ENCODE assay signal across 8 mouse cellular contexts in genomic region chr11:120948861-120949851, GRCm38 (mm10). TPM values are rescaled to one million over a fixed set of nuclear protein-coding genes. Genes with fewer than 3 reads are reported as not detected.
DNase-seq lines count a peak whose midpoint lies in the region; ATAC-seq and TF ChIP-seq lines count a peak whose summit lies in the region.

No protein-coding gene starts in this region.

- peak; percentile 59 for DNase-seq in ovary, postnatal 36 days (ENCODE audit: low spot score)
- no peak for DNase-seq in ovary, postnatal 14 days (ENCODE audit: low spot score)
- peak; percentile 87 for DNase-seq in embryonic facial prominence, embryonic 10.5 days (ENCODE audit: low spot score)
- DNase-seq in limb, embryonic 14.5 days (ENCODE audit: low spot score): peak; percentile 57
- DNase-seq in thymus, postnatal 25 days: peak; percentile 40
- no peak for DNase-seq in cerebellum, postnatal 14 days

- peak overlapping the region; percentile 91 for H3K27ac ChIP-seq in embryonic facial prominence, embryonic 10.5 days (replicated peaks)
- H3K27ac ChIP-seq in heart, embryonic 16.5 days (ENCODE audit: low read length): peak overlapping the region; percentile 86
- peak overlapping the region; percentile 65 for H3K27ac ChIP-seq in limb, embryonic 14.5 days (replicated peaks; ENCODE audit: low read depth, low read length)
- H3K27ac ChIP-seq in midbrain, embryonic 16.5 days (ENCODE audit: low read length): no peak overlapping the region

- peak overlapping the region; percentile 81 for H3K9ac ChIP-seq in heart, embryonic 16.5 days (ENCODE audit: low read length)
- peak overlapping the region; percentile 57 for H3K9ac ChIP-seq in limb, embryonic 14.5 days (ENCODE audit: low read depth, low read length, severe bottlenecking)
- peak overlapping the region; percentile 39; the same call in 1 of the 2 replicates for H3K9ac ChIP-seq in midbrain, embryonic 16.5 days (ENCODE audit: low read depth, low read length)

- no peak; the same call in 1 of the 2 replicates for TF ChIP-seq POLR2A in limb, embryonic 14.5 days (IDR thresholded peaks at IDR 0.05; ENCODE audit: borderline replicate concordance, extremely low read depth, insufficient read depth, insufficient read length)

- H3K4me2 ChIP-seq in heart, embryonic 16.5 days (ENCODE audit: low read depth, low read length): peak overlapping the region; percentile 70
- H3K4me2 ChIP-seq in limb, embryonic 14.5 days (replicated peaks; ENCODE audit: low read depth, low read length, severe bottlenecking): peak overlapping the region; percentile 83
- peak overlapping the region; percentile 54 for H3K4me2 ChIP-seq in midbrain, embryonic 16.5 days (ENCODE audit: low read length)

- H3K27me3 ChIP-seq in embryonic facial prominence, embryonic 10.5 days (replicated peaks; ENCODE audit: low read depth, poor library complexity, severe bottlenecking): peaks cover 19% of the 10 kb centered on the region; the same call in 1 of the 2 replicates
- no peaks in the 10 kb centered on the region for H3K27me3 ChIP-seq in heart, embryonic 16.5 days (ENCODE audit: control insufficient read depth, insufficient read depth, low read length)
- no peaks in the 10 kb centered on the region for H3K27me3 ChIP-seq in limb, embryonic 14.5 days (ENCODE audit: control insufficient read depth, insufficient read depth, low read length)
- H3K27me3 ChIP-seq in midbrain, embryonic 16.5 days (ENCODE audit: control insufficient read depth, insufficient read depth, low read depth, low read length): peaks cover 24% of the 10 kb centered on the region

- H3K36me3 ChIP-seq in embryonic facial prominence, embryonic 10.5 days (replicated peaks): peaks cover 18% of the 10 kb centered on the region
- no peaks in the 10 kb centered on the region for H3K36me3 ChIP-seq in heart, embryonic 16.5 days (ENCODE audit: control insufficient read depth, insufficient read depth)
- peaks cover 5% of the 10 kb centered on the region; the same call in 1 of the 2 replicates for H3K36me3 ChIP-seq in limb, embryonic 14.5 days (ENCODE audit: control insufficient read depth, insufficient read depth, low read length)
- H3K36me3 ChIP-seq in midbrain, embryonic 16.5 days (ENCODE audit: control insufficient read depth, insufficient read depth, low read length): no peaks in the 10 kb centered on the region

- peak; percentile 28 for ATAC-seq in heart, embryonic 16.5 days (replicated peaks; ENCODE audit: extremely low read depth, insufficient read depth, low FRiP score)
- peak; percentile 39 for ATAC-seq in limb, embryonic 14.5 days (ENCODE audit: low FRiP score, low read depth)
- no peak for ATAC-seq in midbrain, embryonic 16.5 days

- no peaks in the 10 kb centered on the region for H3K9me3 ChIP-seq in embryonic facial prominence, embryonic 10.5 days
- no peaks in the 10 kb centered on the region for H3K9me3 ChIP-seq in heart, embryonic 16.5 days (replicated peaks; ENCODE audit: control insufficient read depth, low read length)
- H3K9me3 ChIP-seq in limb, embryonic 14.5 days (ENCODE audit: control insufficient read depth, low read length): no peaks in the 10 kb centered on the region
- no peaks in the 10 kb centered on the region for H3K9me3 ChIP-seq in midbrain, embryonic 16.5 days (replicated peaks; ENCODE audit: control insufficient read depth, low read length, poor library complexity, severe bottlenecking)

- peaks cover 57% of the 10 kb centered on the region for H3K4me1 ChIP-seq in embryonic facial prominence, embryonic 10.5 days
- peaks cover 32% of the 10 kb centered on the region for H3K4me1 ChIP-seq in heart, embryonic 16.5 days (ENCODE audit: control insufficient read depth, insufficient read depth, low read length)
- peaks cover 26% of the 10 kb centered on the region for H3K4me1 ChIP-seq in limb, embryonic 14.5 days (ENCODE audit: control insufficient read depth, insufficient read depth, low read length)
- H3K4me1 ChIP-seq in midbrain, embryonic 16.5 days (ENCODE audit: control insufficient read depth, insufficient read depth, low read length): peaks cover 7% of the 10 kb centered on the region; the same call in 1 of the 2 replicates

- under 1% methylated on average over 75 of the region's 75 CpGs for WGBS in embryonic facial prominence, embryonic 10.5 days
- 2% methylated on average over 71 of the region's 75 CpGs for WGBS in heart, embryonic 16.5 days
- 2% methylated on average over 53 of the region's 75 CpGs for WGBS in limb, embryonic 14.5 days
- WGBS in midbrain, embryonic 16.5 days: 2% methylated on average over 58 of the region's 75 CpGs

- H3K4me3 ChIP-seq in embryonic facial prominence, embryonic 10.5 days: peak overlapping the region; percentile 79
- peak overlapping the region; percentile 66 for H3K4me3 ChIP-seq in heart, embryonic 16.5 days (ENCODE audit: low read length)
- H3K4me3 ChIP-seq in limb, embryonic 14.5 days (replicated peaks; ENCODE audit: low read length): peak overlapping the region; percentile 56
- peak overlapping the region; percentile 39 for H3K4me3 ChIP-seq in midbrain, embryonic 16.5 days (ENCODE audit: low read depth, low read length)

RNA-seq across cellular contexts. Expression of gene Slc16a3, which starts 0.9 kb away (rescaled TPM):
- 131 and 182 TPM in 2 replicates for polyA plus RNA-seq in embryonic facial prominence, embryonic 10.5 days (2016; fragmentation: Nextera tagmentation; extraction: Ambion mirVana)
- polyA plus RNA-seq in heart, embryonic 16.5 days (2015; fragmentation: Nextera tagmentation; extraction: Ambion mirVana): 164 and 206 TPM in 2 replicates
- polyA plus RNA-seq in limb, embryonic 14.5 days (2012; rRNA removed): 69.5 and 111 TPM in 2 replicates
- 36.3 and 36.4 TPM in 2 replicates for polyA plus RNA-seq in limb, embryonic 14.5 days (2014; fragmentation: Nextera tagmentation; extraction: Ambion mirVana)
- polyA plus RNA-seq in midbrain, embryonic 16.5 days (2015; fragmentation: Nextera tagmentation; extraction: Ambion mirVana): 9.0 and 10.0 TPM in 2 replicates

RNA-seq across cellular contexts. Expression of gene Ccdc57, which starts 16.5 kb away (rescaled TPM):
- 6.5 and 6.8 TPM in 2 replicates for polyA plus RNA-seq in embryonic facial prominence, embryonic 10.5 days (2016; fragmentation: Nextera tagmentation; extraction: Ambion mirVana)
- 4.0 and 4.5 TPM in 2 replicates for polyA plus RNA-seq in heart, embryonic 16.5 days (2015; fragmentation: Nextera tagmentation; extraction: Ambion mirVana)
- 5.4 and 7.1 TPM in 2 replicates for polyA plus RNA-seq in limb, embryonic 14.5 days (2012; rRNA removed)
- 3.8 and 5.1 TPM in 2 replicates for polyA plus RNA-seq in limb, embryonic 14.5 days (2014; fragmentation: Nextera tagmentation; extraction: Ambion mirVana)
- polyA plus RNA-seq in midbrain, embryonic 16.5 days (2015; fragmentation: Nextera tagmentation; extraction: Ambion mirVana): 6.8 and 7.1 TPM in 2 replicates

RNA-seq across cellular contexts. Expression of gene Csnk1d, which starts 42.0 kb away (rescaled TPM):
- 129 and 133 TPM in 2 replicates for polyA plus RNA-seq in embryonic facial prominence, embryonic 10.5 days (2016; fragmentation: Nextera tagmentation; extraction: Ambion mirVana)
- 68.8 and 76.1 TPM in 2 replicates for polyA plus RNA-seq in heart, embryonic 16.5 days (2015; fragmentation: Nextera tagmentation; extraction: Ambion mirVana)
- polyA plus RNA-seq in limb, embryonic 14.5 days (2012; rRNA removed): 140 and 148 TPM in 2 replicates
- 65.8 and 74.9 TPM in 2 replicates for polyA plus RNA-seq in limb, embryonic 14.5 days (2014; fragmentation: Nextera tagmentation; extraction: Ambion mirVana)
- 153 and 161 TPM in 2 replicates for polyA plus RNA-seq in midbrain, embryonic 16.5 days (2015; fragmentation: Nextera tagmentation; extraction: Ambion mirVana)

Comparison
In these comparisons a context has a peak if more than half of its experiments do, and no peak if none do; other contexts are left out.
1. DNase-seq: peak in ovary, postnatal 36 days (single experiment), embryonic facial prominence, embryonic 10.5 days (single experiment), limb, embryonic 14.5 days (single experiment) and thymus, postnatal 25 days (single experiment); none in ovary, postnatal 14 days (single experiment) and cerebellum, postnatal 14 days (0 of 2).
2. Peak in every context shown above with its lines, with median percentiles within 50 percentile points of each other: H3K4me3 ChIP-seq, H3K4me2 ChIP-seq and H3K9ac ChIP-seq.